Mouse (Mus musculus) layer of hippocampus, postnatal 10 days (tissue): Measurements from ENCODE around the gene Casp3. TPM values are rescaled to one million over a fixed set of nuclear protein-coding genes. Genes with fewer than 3 reads are reported as not detected.

Experiments
- DNase-seq, 2 experiments: peaks; one replicate each; pipeline ENCODE4 v3.0.0; 2021; ENCODE audit warnings: low spot score in 2 of 2
- total RNA-seq, 2 experiments: library from RNA; stranded (reverse); gene quantifications; 2 replicates each; pipeline ENCODE4 v1.2.3; 2021

Gene Casp3
- total RNA-seq, 2 experiments from 2014 or later, result 59.2 to 59.7 TPM

DNA sequence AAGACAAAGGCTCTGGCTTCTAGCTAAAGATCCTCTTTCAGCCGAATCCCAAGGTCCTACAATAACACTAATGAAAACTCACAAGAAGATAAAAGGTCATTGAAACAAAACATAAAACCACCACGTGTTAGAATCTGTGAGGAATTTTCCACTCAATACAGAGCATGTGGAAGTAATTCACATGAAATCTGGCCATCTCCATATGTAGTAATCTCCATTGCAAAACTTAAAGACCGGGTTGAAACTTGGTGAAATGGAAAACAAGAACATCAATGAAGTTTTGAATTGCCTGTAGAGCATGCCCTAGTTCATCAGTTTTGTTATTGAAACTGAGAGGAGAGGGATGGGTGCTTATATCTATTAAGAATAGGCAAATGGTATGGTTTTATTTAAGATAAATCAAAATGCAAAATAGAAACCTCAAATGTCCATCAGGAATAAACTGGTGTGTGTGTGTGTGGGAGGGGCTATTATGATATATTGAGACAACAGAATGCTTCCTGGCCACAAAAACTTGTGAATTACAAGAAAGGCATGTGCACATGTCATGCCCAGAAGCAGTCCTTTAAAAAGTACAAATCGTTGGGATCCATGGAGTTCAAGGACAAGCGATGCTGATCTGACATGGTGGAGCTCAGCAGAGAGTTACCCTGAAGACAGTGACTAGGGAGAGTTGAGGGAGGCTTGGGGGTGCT lies 63.7 kb downstream of the Casp3 start:
- DNase-seq, result no peak

DNA sequence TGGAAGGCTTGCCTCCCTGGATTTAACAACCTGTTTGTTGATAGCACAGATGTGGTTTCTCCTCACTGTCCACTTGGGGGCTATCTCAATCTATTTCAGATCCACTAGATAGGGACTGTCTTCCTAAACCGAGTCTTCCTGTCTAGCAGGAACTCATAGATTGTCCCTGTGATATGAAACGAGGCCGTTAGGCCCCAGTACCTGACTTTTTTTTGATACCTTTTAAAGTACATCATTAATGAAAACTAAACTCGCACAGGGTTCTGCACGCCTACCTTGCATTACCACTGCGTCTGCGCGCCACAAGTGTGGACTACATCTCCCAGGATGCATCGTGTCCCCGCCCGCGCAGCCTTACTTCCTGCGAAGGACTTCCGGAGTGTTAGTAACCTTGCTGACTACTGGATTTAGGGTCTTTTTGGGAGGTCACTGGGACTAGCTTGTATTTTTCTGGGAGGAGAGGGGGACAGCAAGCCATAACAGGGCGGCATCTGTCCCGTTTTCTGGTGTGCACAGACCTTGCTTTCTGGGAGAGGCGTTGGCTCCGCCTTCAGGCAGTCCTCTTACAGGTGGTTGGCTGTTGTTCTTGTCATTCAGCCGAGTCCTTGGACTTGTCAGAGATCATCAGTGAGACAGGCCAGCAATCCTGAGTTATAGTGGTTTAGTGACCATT lies 69.7 kb downstream of the Casp3 start:
- peak; percentile 88 to 94 for DNase-seq

Other genes with a start within 250 kb of the Casp3 start
- 10 to 100 TPM; 41.5 to 42.6 TPM for gene Acsl1, start 146.3 kb upstream of the Casp3 start, total RNA-seq
- 1 to 10 TPM; 3.2 to 5.1 TPM for gene Cenpu, start 65.3 kb upstream of the Casp3 start, total RNA-seq
- gene Primpol, start 79 bp upstream of the Casp3 start, total RNA-seq, result 1 to 10 TPM; 4.3 to 4.6 TPM
- 10 to 100 TPM; 40.1 to 46.6 TPM for gene Irf2, start 122.4 kb downstream of the Casp3 start, total RNA-seq